Mouse (Mus musculus): Measurements from ENCODE around the gene Hexim1. TPM values are rescaled to one million over a fixed set of nuclear protein-coding genes. Genes with fewer than 3 reads are reported as not detected.

The Hexim1 gene
- polyA plus RNA-seq, 1 experiment from 2014 or later = 5.0 TPM

DNA sequence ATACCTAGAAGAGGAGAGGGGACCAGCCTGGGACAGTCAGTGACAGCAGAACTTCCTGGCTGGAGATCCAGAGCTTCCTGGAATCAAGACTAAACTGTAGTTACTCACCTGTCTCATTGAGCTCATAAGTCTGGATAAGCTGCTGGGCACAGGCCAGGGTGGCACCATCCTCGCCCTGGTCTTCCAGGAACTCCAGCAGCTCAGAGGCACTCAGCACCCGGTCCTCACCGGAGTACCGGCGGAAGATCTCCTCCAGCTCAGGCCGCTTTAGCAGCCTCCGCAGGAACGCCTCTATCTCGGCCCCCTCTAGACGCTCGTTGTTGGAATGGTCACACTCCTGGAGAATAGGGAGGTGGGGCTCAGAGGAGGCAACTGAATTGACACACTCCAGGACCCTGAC, 37.9 kb upstream of the Hexim1 start:
- no peak for ATAC-seq (replicated peaks; ENCODE audit: low FRiP score)
- no peaks in the 10 kb centered on the region for H3K9me3 ChIP-seq (replicated peaks)
- no peak overlapping the region for H3K27ac ChIP-seq
- H3K4me1 ChIP-seq = peaks cover 25% of the 10 kb centered on the region
- peaks cover 40% of the 10 kb centered on the region for H3K27me3 ChIP-seq
- H3K4me2 ChIP-seq = no peak overlapping the region
- 89% methylated on average over 11 of the region's 11 CpGs for WGBS
- no peak overlapping the region for H3K4me3 ChIP-seq (replicated peaks)
- no peak overlapping the region for H3K9ac ChIP-seq
- no peaks in the 10 kb centered on the region for H3K36me3 ChIP-seq

DNA sequence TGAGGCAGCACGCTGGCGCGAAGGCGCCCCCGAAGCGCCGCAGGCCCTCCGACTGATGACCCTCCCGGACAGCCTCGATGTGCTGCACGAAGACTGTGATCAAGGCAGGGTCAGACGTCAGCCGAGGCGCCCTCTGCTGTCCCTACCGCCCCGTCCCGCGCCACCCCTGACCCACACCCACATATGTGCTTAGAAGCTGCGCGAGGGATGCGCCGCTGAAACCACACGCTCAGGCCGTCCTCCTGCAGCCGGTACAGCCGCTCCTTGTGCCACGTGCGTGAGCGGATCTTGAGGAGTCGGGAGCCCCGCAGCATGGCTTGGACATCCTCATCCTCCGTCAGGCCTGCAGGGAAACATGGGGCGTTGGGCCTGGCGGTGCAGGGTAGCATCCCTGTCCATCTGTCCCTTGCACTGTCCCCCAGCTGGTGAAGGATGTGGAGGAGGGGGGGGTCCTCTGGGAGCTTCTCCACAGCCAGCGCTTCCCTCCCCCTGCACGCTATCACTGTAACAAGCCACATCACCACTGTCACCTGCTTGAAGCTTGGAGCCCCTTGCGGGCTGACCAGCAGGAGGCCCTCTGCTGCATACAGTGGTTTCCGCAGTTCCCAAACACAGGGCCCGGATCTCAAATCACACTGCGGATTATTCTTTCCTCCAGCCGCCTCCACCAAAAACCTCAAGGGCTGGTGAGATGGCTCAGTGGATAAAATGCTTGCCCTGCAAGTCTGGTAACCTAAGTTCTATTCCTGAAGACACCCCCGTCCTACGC, 35.5 kb upstream of the Hexim1 start:
- WGBS = 2% methylated on average over 43 of the region's 43 CpGs
- Histone ChIP-seq H3K4me2 (peak overlapping the region; percentile 59), H3K9me3 (replicated peaks) (no peaks in the 10 kb centered on the region), H3K4me1 (peaks cover 14% of the 10 kb centered on the region), H3K9ac (peak overlapping the region; percentile 24; the same call in 1 of the 2 replicates), H3K27me3 (peaks cover 40% of the 10 kb centered on the region), H3K36me3 (no peaks in the 10 kb centered on the region), H3K4me3 (replicated peaks) (peak overlapping the region; percentile 36), H3K27ac (no peak overlapping the region)
- ATAC-seq (replicated peaks; ENCODE audit: low FRiP score) = peak; percentile 75

DNA sequence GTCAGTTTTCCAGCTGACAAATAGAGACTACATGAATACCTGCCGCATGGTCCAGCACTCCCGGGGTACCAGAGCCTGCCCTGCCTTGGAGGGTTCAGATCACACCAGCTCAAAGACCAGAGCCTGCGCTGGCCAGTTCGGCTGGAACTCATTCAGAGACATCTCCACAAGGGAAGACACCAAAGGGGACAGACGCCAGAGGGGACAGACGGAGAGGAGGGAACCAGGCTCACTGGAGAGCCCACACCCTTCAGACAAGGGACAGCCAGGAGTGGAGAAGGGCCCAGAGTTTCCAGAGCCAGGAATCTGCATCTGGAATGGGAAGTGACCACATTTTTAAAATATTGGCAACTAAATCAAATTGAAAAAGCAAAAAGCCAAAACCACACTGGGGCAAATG, 34.4 kb upstream of the Hexim1 start:
- WGBS = 62% methylated on average over 6 of the region's 6 CpGs
- Histone ChIP-seq H3K4me2 (no peak overlapping the region), H3K27me3 (peaks cover 40% of the 10 kb centered on the region), H3K27ac (no peak overlapping the region), H3K36me3 (no peaks in the 10 kb centered on the region), H3K9me3 (replicated peaks) (no peaks in the 10 kb centered on the region), H3K4me1 (peaks cover 14% of the 10 kb centered on the region), H3K9ac (no peak overlapping the region), H3K4me3 (replicated peaks) (no peak overlapping the region)
- ATAC-seq (replicated peaks; ENCODE audit: low FRiP score) = no peak

- ATAC-seq (replicated peaks; ENCODE audit: low FRiP score) = no peak
- WGBS = 91% methylated on average over 7 of the region's 7 CpGs
- Histone ChIP-seq H3K36me3 (no peaks in the 10 kb centered on the region), H3K27ac (no peak overlapping the region), H3K4me3 (replicated peaks) (no peak overlapping the region), H3K4me1 (peaks cover 36% of the 10 kb centered on the region), H3K9me3 (replicated peaks) (no peaks in the 10 kb centered on the region), H3K4me2 (no peak overlapping the region), H3K9ac (no peak overlapping the region), H3K27me3 (no peaks in the 10 kb centered on the region)
These were observed 22.7 kb upstream of the Hexim1 start for GRCm38 (mm10) chr11:103093306-103093705.

- Histone ChIP-seq H3K27ac (peak overlapping the region; percentile 48; the same call in 1 of the 2 replicates), H3K4me1 (peaks cover 44% of the 10 kb centered on the region), H3K36me3 (no peaks in the 10 kb centered on the region), H3K9ac (no peak overlapping the region), H3K4me2 (no peak overlapping the region), H3K27me3 (no peaks in the 10 kb centered on the region), H3K4me3 (replicated peaks) (no peak overlapping the region), H3K9me3 (replicated peaks) (no peaks in the 10 kb centered on the region)
- ATAC-seq (replicated peaks; ENCODE audit: low FRiP score) = 0 out of 2 replicates have a peak, but pooled peaks have one; percentile 34
- 60% methylated on average over 20 of the region's 20 CpGs for WGBS
These were observed 21.9 kb upstream of the Hexim1 start for GRCm38 (mm10) chr11:103093862-103094833.

DNA sequence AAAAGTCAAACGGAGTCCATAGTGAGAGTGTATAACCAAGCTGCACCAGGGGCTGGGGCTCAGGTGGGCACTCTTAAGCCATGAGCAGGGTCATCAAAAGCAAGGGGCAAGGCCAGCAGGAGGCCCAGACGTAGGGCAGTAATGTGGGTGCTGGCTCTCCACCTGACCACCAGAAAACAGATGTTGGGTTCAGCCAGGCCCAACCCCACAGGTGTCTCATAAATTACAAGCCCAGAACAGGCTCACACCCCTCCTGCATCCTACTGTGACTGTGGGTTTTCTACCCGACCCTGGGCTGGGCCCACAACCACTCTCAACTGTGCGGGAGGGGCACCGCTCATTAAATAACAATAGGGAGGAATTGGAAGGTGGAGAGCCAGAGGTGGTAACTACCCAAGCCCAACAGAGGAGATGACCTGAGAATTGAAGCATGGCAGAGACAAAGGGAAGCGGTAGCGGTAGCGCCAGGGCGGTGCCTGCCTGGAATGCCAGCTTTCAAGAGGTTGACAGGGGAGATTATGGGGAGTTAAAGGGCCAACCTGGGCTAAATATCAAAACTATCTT, 20.8 kb upstream of the Hexim1 start:
- WGBS = 47% methylated on average over 9 of the region's 9 CpGs
- Histone ChIP-seq H3K27me3 (peaks cover 6% of the 10 kb centered on the region; the same call in 1 of the 2 replicates), H3K27ac (peak overlapping the region; percentile 48), H3K9me3 (replicated peaks) (no peaks in the 10 kb centered on the region), H3K4me1 (peaks cover 55% of the 10 kb centered on the region), H3K36me3 (no peaks in the 10 kb centered on the region), H3K9ac (no peak overlapping the region), H3K4me2 (no peak overlapping the region), H3K4me3 (replicated peaks) (no peak overlapping the region)
- peak; percentile 27; the same call in 1 of the 2 replicates for ATAC-seq (replicated peaks; ENCODE audit: low FRiP score)

- H3K4me3 ChIP-seq (replicated peaks) = no peak overlapping the region
- no peaks in the 10 kb centered on the region for H3K36me3 ChIP-seq
- peaks cover 61% of the 10 kb centered on the region for H3K4me1 ChIP-seq
- H3K9me3 ChIP-seq (replicated peaks) = no peaks in the 10 kb centered on the region
- no peak for ATAC-seq (replicated peaks; ENCODE audit: low FRiP score)
- H3K9ac ChIP-seq = no peak overlapping the region
- peaks cover 12% of the 10 kb centered on the region; the same call in 1 of the 2 replicates for H3K27me3 ChIP-seq
- no peak overlapping the region for H3K4me2 ChIP-seq
- 91% methylated on average over 6 of the region's 6 CpGs for WGBS
- H3K27ac ChIP-seq = no peak overlapping the region
These were observed 20.2 kb upstream of the Hexim1 start for GRCm38 (mm10) chr11:103095801-103096200.

DNA sequence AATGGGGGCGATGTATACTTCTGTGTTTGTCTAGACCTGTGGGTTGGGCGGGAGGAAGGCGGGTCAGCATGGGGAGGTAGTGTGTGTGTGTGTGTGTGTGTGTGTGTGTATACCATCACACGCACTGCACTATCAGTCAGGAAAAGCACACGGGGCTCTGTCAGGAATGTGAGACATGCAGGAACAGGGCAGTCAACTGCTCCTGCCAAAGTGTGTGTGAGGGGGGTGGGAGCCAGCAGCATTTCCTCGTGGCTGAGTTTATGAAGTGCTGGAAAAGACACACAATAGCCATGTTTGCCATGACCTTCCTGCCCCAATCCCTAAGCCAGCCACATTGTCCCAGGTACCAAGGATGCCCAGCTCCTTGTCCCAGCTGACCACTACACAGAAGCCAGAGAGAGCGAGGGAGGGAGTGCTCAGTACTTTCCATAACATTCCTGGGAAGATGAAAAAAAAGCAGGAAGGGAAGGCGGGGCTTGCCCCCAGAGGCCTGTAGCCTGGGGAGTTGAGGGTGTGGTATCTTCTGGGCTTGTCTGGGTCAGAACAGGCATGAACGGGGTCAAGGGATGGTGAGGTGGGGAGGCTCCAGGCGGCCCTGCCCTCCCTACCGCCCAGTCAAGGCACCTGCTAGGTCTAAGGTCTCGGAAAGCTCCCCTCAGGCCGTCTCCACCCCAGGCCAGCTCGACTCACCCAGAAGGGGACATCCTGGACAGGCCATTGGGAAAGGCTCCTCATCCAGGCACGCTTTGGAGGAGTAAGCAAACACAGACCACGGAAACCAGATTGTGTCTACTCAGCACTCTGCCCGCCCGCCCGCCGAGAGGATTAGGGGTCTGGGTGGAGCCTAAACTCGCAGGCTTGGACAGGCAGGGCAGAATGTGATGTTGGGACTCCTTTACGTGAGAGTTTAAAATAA, 18.8 kb upstream of the Hexim1 start:
- H3K27ac ChIP-seq = peak overlapping the region; percentile 76
- H3K27me3 ChIP-seq = peaks cover 21% of the 10 kb centered on the region; the same call in 1 of the 2 replicates
- H3K9me3 ChIP-seq (replicated peaks) = no peaks in the 10 kb centered on the region
- ATAC-seq (replicated peaks; ENCODE audit: low FRiP score) = 0 out of 2 replicates have a peak, but pooled peaks have one; percentile 3
- no peaks in the 10 kb centered on the region for H3K36me3 ChIP-seq
- H3K4me3 ChIP-seq (replicated peaks) = peak overlapping the region; percentile 11; the same call in 1 of the 2 replicates
- H3K4me1 ChIP-seq = peaks cover 75% of the 10 kb centered on the region
- H3K4me2 ChIP-seq = peak overlapping the region; percentile 42
- H3K9ac ChIP-seq = peak overlapping the region; percentile 10; the same call in 1 of the 2 replicates
- WGBS = 21% methylated on average over 22 of the region's 22 CpGs

- Histone ChIP-seq H3K36me3 (no peaks in the 10 kb centered on the region), H3K9me3 (replicated peaks) (no peaks in the 10 kb centered on the region), H3K4me2 (no peak overlapping the region), H3K4me1 (peaks cover 86% of the 10 kb centered on the region), H3K4me3 (replicated peaks) (no peak overlapping the region), H3K27ac (peak overlapping the region; percentile 54), H3K27me3 (peaks cover 21% of the 10 kb centered on the region; the same call in 1 of the 2 replicates), H3K9ac (no peak overlapping the region)
- no peak for ATAC-seq (replicated peaks; ENCODE audit: low FRiP score)
- WGBS = 44% methylated on average over 11 of the region's 11 CpGs
These were observed 17.4 kb upstream of the Hexim1 start for GRCm38 (mm10) chr11:103098531-103099190.

DNA sequence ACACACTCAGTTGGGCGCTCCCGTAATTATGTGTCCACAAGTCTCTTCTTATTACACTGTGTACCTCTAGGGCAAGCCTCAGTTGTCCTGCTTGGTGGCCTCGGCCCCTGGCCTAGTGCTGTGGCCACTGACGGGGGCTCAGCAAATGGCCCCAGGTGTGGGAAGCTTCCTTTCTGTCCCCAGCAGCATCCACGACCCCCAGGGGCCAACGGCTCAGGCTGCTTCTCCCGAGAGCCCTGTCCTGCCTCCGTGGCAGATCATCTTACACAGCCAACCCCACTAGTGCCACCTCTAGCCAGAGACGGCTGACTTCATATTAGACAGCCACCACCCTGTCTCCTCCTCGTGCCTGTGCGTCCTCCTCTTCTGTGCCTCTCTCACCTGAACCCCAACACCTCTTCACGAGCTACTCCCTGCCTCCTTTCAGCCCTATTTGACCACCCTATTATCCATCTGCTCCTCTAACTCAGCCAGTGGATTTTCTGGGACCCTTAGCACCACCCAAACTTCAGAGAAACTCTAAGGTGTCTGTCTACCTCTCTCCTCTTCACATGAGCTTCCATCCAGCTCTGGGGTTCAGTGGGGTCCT, 16.6 kb upstream of the Hexim1 start:
- Histone ChIP-seq H3K27me3 (peaks cover 24% of the 10 kb centered on the region; the same call in 1 of the 2 replicates), H3K9ac (0 out of 2 replicates have a peak overlapping the region, but pooled peaks have one; percentile 4), H3K4me3 (replicated peaks) (no peak overlapping the region), H3K4me2 (peak overlapping the region; percentile 95), H3K27ac (peak overlapping the region; percentile 54; the same call in 1 of the 2 replicates), H3K9me3 (replicated peaks) (no peaks in the 10 kb centered on the region), H3K36me3 (no peaks in the 10 kb centered on the region), H3K4me1 (peaks cover 84% of the 10 kb centered on the region)
- 36% methylated on average over 12 of the region's 12 CpGs for WGBS
- no peak for ATAC-seq (replicated peaks; ENCODE audit: low FRiP score)
